Mouse (Mus musculus): ENCODE measurements around the gene Irf1. TPM values are rescaled to one million over a fixed set of nuclear protein-coding genes. Genes with fewer than 3 reads are reported as not detected.

Gene Irf1
- total RNA-seq, 2 experiments from 2014 or later: 7.4 to 7.5 TPM

DNA sequence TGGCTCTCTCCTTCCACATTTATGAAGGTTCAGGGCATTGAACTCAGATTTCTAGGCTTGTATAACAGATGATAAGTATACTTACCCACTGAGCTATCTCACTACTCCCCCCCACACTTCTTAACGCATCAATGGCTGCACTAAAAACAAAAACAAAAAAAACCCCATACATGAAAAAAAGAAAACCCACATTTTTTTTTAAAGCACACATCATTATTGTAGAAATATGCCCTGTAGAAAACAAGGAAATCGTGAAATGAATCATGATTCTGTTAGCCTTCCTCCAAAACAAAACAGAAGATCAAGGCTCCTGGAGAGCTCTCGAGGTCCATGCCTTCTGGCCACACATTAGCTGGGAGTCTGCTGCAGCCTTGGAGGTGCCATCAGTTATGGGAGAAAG is 41.5 kb downstream of the Irf1 start:
- no peak for DNase-seq

- DNase-seq: no peak
These were observed 43.4 kb downstream of the Irf1 start for GRCm38 (mm10) chr11:53813001-53813868.

GRCm38 (mm10) chr11:53814810-53815209 is 45.0 kb downstream of the Irf1 start:
- DNase-seq: no peak

GRCm38 (mm10) chr11:53816841-53817375 is 47.1 kb downstream of the Irf1 start:
- no peak for DNase-seq

DNA sequence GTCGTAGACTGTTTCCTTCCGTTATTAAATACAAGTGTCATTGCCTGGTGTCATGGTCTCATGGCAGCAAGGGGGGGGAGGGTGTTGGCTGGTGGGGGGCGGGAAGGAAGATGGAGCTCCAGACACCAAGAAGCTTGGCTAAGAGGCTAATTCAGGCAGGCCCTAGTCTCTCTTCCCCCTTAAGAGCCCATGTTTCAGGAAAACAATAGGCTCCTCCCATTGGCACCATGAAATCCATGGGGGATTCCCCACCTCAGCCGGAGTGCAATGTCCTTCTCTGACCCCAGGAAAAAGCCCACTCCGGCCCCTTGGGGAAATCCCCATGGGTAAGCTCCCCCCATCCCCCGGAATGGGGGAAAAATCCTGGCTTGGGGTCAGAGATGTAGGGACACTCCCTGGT is 49.0 kb downstream of the Irf1 start:
- DNase-seq: no peak

DNA sequence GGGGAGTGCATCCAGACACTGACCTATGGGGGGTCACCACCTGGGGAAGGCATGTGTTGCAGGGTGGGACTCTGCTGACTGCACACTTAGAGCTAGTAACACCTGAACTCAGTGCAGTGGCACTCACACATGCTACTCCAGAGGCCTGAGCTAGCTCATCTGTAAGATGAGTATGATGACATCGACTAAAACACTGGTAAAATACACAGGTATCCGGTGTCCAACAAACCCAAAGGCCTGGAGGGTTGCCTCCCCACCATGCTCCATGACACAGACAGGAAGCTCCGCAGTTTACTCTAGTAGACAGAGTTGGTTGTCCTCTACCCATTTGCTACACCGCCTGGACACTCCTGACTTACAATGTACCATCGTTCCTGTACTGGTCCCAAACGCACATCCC is 49.7 kb downstream of the Irf1 start:
- DNase-seq: no peak

DNA sequence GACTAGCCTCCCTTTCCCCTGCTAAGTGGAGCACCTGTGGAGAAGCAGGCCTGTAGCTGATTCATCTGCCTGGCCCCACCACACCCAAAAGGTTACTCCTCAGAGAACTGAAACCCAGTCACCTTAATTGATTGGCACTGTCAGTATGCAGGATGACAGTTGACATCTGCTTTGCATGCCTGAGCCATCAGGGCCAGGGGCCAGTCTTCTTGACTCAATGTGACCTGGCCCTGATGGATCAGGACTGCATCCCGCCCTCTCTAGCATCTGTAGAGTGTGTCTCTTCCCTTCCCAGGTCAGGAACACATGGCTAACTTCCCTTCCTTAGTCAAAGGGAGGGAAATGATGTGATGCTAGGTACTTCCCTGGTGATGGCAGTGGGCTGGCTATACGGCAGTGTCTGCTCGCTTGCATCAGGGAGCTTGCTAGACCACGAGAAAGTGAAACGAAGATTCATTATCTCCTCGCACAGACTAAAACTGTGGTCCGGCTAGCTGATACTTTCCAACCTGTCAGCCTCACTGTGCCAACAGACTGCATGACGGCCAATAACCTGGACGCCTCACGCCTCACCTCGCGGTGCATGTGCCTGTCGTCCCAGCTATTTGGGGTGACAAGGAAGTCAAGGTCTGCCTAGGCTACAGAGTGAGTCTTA is 50.8 kb downstream of the Irf1 start:
- no peak for DNase-seq

DNA sequence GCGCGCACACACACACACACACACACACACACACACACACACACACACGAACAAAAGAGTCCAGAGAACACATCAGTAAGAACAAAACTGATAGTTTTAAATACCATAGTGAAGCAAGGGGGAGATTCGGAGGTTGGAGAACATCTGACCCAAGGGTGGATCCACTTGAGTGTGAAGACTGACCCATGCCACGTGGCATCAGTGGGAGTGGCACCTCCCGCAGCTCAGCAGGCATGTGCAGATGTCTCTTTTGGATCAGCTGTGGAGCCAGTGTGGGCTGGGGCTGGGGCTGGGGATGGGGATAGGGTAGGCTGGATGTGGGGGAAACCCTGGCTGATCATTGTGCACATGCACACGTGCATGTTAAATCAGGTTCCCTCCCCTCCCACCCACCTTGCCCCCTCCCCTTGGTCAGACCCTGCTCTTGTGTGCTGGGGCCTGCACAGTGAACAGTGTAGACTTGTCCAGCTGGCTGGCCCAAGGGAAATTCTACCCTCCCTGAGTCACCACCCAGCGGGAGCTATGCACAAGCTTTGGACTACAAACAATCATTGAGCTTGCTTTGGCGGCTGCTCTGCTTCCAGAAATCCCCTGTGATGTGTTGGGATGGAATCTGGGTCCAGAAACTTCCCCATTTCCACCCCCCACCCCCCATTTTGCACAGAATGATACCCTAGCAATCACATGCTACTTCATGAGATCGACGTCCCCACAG is 51.6 kb downstream of the Irf1 start:
- DNase-seq: no peak

DNA sequence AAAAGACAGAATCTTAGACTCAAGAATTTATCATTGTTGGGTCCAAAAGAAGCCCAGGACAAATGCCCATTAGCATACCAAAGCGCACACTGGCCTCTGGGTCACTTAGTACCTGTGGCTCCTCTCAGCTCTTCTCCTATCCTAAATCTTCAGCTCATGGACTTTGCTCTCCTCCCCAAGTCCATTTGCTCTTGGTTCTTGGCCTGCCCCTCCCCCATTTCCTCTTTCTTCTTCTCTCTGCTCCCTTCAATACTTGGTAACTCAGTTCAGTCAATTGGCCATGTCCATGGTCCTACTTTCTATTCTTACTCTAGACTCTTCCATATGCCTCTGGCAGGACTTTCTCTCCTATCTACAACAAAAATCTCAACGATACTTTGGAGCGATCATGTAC is 52.1 kb downstream of the Irf1 start:
- DNase-seq: no peak

DNA sequence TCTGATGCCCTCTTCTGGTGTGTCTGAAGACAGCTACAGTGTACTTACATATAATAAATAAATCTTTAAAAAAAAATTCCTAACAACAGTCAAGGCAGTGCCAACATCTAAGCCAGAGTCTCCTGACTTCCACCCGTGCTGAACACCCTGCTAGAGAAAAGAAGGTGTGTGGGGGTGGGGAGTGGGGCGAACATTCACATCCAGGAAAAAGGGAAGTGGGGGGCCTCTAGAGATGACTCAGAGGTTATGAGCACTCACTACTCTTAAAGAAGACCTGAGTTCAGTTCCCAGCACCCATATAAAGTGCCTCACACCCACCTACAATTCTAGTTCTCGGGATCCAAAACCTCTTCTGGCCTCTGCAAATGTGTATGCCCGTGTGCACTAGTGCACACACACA is 55.6 kb downstream of the Irf1 start:
- no peak for DNase-seq

Small RNA genes within 50 kb of the gene (microRNA-seq; reads per million reads assigned to microRNA genes)
- gene Mir7671: 0 to 0.30 reads per million in 2 experiments

Other genes starting within 250 kb of the Irf1 start
- gene Kif3a, start 202.6 kb upstream of the Irf1 start, total RNA-seq (2021): 100 to 1,000 TPM; 131 to 139 TPM
- gene Il4, start 151.3 kb upstream of the Irf1 start, total RNA-seq (2021): not detected
- not detected for gene Il13, start 135.3 kb upstream of the Irf1 start, total RNA-seq (2021)
- gene Rad50, start 62.7 kb upstream of the Irf1 start, total RNA-seq (2021): 10 to 100 TPM; 11.0 to 11.4 TPM
- not detected for gene Il5, start 49.2 kb upstream of the Irf1 start, total RNA-seq (2021)
- 1 to 10 TPM; 1.0 TPM for gene Gm17334, start 3.2 kb downstream of the Irf1 start, total RNA-seq (2021)
- 1 to 10 TPM; 8.0 to 9.5 TPM for gene Gm12216, start 89.2 kb downstream of the Irf1 start, total RNA-seq (2021)
- gene Slc22a5, start 121.6 kb downstream of the Irf1 start, total RNA-seq (2021): 1 to 10 TPM; 9.2 to 9.3 TPM
- 1 to 10 TPM; 1.5 to 1.9 TPM for gene Slc22a21, start 210.3 kb downstream of the Irf1 start, total RNA-seq (2021)